Comparison of ENCODE assay signal across 10 mouse cellular contexts in the genomic region with DNA sequence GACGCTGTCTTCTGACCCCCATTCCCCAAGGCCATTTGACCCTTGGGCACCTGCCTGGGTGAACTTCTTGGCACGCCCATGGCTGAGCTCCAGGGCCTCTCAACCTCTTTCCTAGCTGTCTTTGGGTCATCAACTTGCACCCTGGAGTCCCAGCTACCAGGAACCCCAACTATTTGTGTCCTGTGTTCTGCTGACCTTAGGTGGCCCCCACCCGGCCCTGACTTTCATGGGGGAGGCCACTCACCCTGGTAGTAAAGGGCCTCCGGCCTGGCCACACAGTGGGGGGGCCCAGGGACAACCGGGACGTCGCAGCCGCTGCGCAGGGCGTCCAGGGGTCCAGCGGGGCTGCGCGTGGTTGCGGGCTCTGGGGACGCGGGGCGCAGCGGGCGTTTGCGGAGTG. TPM values are rescaled to one million over a fixed set of nuclear protein-coding genes. Genes with fewer than 3 reads are reported as not detected.
DNase-seq lines count a peak whose midpoint lies in the region; ATAC-seq and TF ChIP-seq lines count a peak whose summit lies in the region.
"Had no signal": no experiment of that assay in that cellular context is flagged by ENCODE, and none has a peak within 500 bp of the region (broad histone marks: within the 10 kb centered on the region; RNA-seq: fewer than 3 reads in every experiment).

No protein-coding gene starts in this region.

- no peaks in the 10 kb centered on the region for H3K9me3 ChIP-seq in forebrain, embryonic 13.5 days (replicated peaks)
- peaks cover 6% of the 10 kb centered on the region; the same call in 1 of the 2 replicates for H3K9me3 ChIP-seq in liver, embryonic 12.5 days (replicated peaks)

- H3K27me3 ChIP-seq in C2C12 (ENCODE audit: control insufficient read depth, insufficient read depth, insufficient read length): no peaks in the 10 kb centered on the region
- H3K27me3 ChIP-seq in forebrain, embryonic 13.5 days: peaks cover 70% of the 10 kb centered on the region
- peaks cover 44% of the 10 kb centered on the region for H3K27me3 ChIP-seq in liver, embryonic 12.5 days (replicated peaks)

- H3K79me2 ChIP-seq in C2C12 (ENCODE audit: control insufficient read depth, insufficient read depth): no peaks in the 10 kb centered on the region

- H3K27ac ChIP-seq in forebrain, embryonic 13.5 days: no peak overlapping the region
- 0 out of 2 replicates have a peak overlapping the region, but pooled peaks have one; percentile 34 for H3K27ac ChIP-seq in liver, embryonic 12.5 days

- no peak for ATAC-seq in forebrain, embryonic 13.5 days
- no peak for ATAC-seq in liver, embryonic 12.5 days

- peak overlapping the region; percentile 21 for H3K4me3 ChIP-seq in C2C12 (ENCODE audit: insufficient read depth, poor library complexity, severe bottlenecking)
- peak overlapping the region; percentile 26 for H3K4me3 ChIP-seq in forebrain, embryonic 13.5 days
- peak overlapping the region; percentile 51 for H3K4me3 ChIP-seq in liver, embryonic 12.5 days

- H3K4me2 ChIP-seq in forebrain, embryonic 13.5 days: peak overlapping the region; percentile 56
- peak overlapping the region; percentile 69 for H3K4me2 ChIP-seq in liver, embryonic 12.5 days

- peak overlapping the region; percentile 77 for H3ac ChIP-seq in C2C12 (ENCODE audit: control insufficient read depth, insufficient read length, low read depth)

- intact Hi-C loops in gastrocnemius, postnatal 36 days (cut with DNase I): no loop called here

- no peaks in the 10 kb centered on the region for H3K79me3 ChIP-seq in C2C12 (ENCODE audit: low read depth)

- H3K4me1 ChIP-seq in forebrain, embryonic 13.5 days: peaks cover 19% of the 10 kb centered on the region
- H3K4me1 ChIP-seq in liver, embryonic 12.5 days: peaks cover 46% of the 10 kb centered on the region

- no peak for TF ChIP-seq CTCF in C2C12 (IDR thresholded peaks at IDR 0.05; ENCODE audit: control insufficient read depth, insufficient read depth, insufficient read length)

- H3K9ac ChIP-seq in forebrain, embryonic 13.5 days: peak overlapping the region; percentile 48; the same call in 1 of the 2 replicates
- peak overlapping the region; percentile 56; the same call in 1 of the 2 replicates for H3K9ac ChIP-seq in liver, embryonic 12.5 days

- no peaks in the 10 kb centered on the region for H3K36me3 ChIP-seq in C2C12 (ENCODE audit: control insufficient read depth, insufficient read depth)
- H3K36me3 ChIP-seq in forebrain, embryonic 13.5 days (ENCODE audit: poor library complexity, severe bottlenecking): no peaks in the 10 kb centered on the region
- H3K36me3 ChIP-seq in liver, embryonic 12.5 days: no peaks in the 10 kb centered on the region

- DNase-seq in gastrocnemius, postnatal 10 days: peak; percentile 39
- DNase-seq in gastrocnemius, postnatal 36 days: no peak
- DNase-seq in natural killer cell, adult 2 months (ENCODE audit: low spot score in 2 of 2): no peak
- no peak for DNase-seq in frontal cortex, adult 2 months (ENCODE audit: extremely low spot score in 1 of 2, low spot score in 1 of 2)
- DNase-seq in right cerebral cortex, postnatal 36 days (ENCODE audit: low spot score in 2 of 2): no peak

- 4% methylated on average over 20 of the region's 20 CpGs for WGBS in forebrain, embryonic 13.5 days
- WGBS in liver, embryonic 12.5 days (ENCODE audit: insufficient replicate concordance): 6% methylated on average over 20 of the region's 20 CpGs

TF ChIP-seq in C2C12, 6 proteins besides CTCF, POLR2A, EP300 and RAD21:
- TF ChIP-seq USF1 (IDR thresholded peaks at IDR 0.05; ENCODE audit: low read depth): no peak
- TF ChIP-seq CEBPB (IDR thresholded peaks at IDR 0.05; ENCODE audit: low read depth): no peak
- no peak for TF ChIP-seq MYOD1 (IDR thresholded peaks at IDR 0.05; ENCODE audit: control insufficient read depth, insufficient read length, low read depth)
- TF ChIP-seq FOSL1 (IDR thresholded peaks at IDR 0.05; ENCODE audit: insufficient read depth, low read length, poor library complexity, severe bottlenecking): no peak
- no peak for TF ChIP-seq MYOG (IDR thresholded peaks at IDR 0.05; ENCODE audit: control insufficient read depth, extremely low read depth, insufficient read length)
- no peak for TF ChIP-seq MAX (IDR thresholded peaks at IDR 0.05)

RNA-seq across cellular contexts. Expression of gene Bcl3, which starts 0.4 kb away (rescaled TPM):
- 1 to 10 TPM; 1.8 to 7.0 TPM for total RNA-seq in gastrocnemius, postnatal 10 days (2021)
- 1 to 10 TPM; 1.1 to 1.5 TPM for total RNA-seq in gastrocnemius, postnatal 36 days (2021)
- 7.8 TPM for polyA plus RNA-seq in C2C12 (2012; fragmentation: generic; extraction: Trizol)
- 0.23 and 0.49 TPM in 2 replicates for polyA plus RNA-seq in forebrain, embryonic 13.5 days (2015; fragmentation: Nextera tagmentation; extraction: Ambion mirVana)
- 3.7 and 5.4 TPM in 2 replicates for polyA plus RNA-seq in liver, embryonic 12.5 days (2016; fragmentation: Nextera tagmentation; extraction: Ambion mirVana)
- 0.56 and 0.69 TPM in 2 replicates for polyA plus RNA-seq in frontal cortex, adult 2 months (2012; rRNA removed)

RNA-seq across cellular contexts. Expression of gene Cblc, which starts 25.6 kb away (rescaled TPM):
- under 1 TPM; 0.38 to 0.59 TPM for total RNA-seq in gastrocnemius, postnatal 10 days (2021)
- total RNA-seq in gastrocnemius, postnatal 36 days (2021): not detected
- not detected for polyA plus RNA-seq in C2C12 (2012; fragmentation: generic; extraction: Trizol)
- not detected in 2 replicates for polyA plus RNA-seq in forebrain, embryonic 13.5 days (2015; fragmentation: Nextera tagmentation; extraction: Ambion mirVana)
- 0.95 and 1.0 TPM in 2 replicates for polyA plus RNA-seq in liver, embryonic 12.5 days (2016; fragmentation: Nextera tagmentation; extraction: Ambion mirVana)
- not detected in 2 replicates for polyA plus RNA-seq in frontal cortex, adult 2 months (2012; rRNA removed)
- total RNA-seq: common myeloid progenitor, adult 5-6 weeks had no signal

RNA-seq across cellular contexts. Expression of gene Gm19345, which starts 29.6 kb away (rescaled TPM):
- not detected for total RNA-seq in gastrocnemius, postnatal 10 days (2021)
- total RNA-seq in gastrocnemius, postnatal 36 days (2021): not detected
- polyA plus RNA-seq in C2C12 (2012; fragmentation: generic; extraction: Trizol): not detected
- polyA plus RNA-seq in forebrain, embryonic 13.5 days (2015; fragmentation: Nextera tagmentation; extraction: Ambion mirVana): 2.3 and 3.9 TPM in 2 replicates
- polyA plus RNA-seq in liver, embryonic 12.5 days (2016; fragmentation: Nextera tagmentation; extraction: Ambion mirVana): not detected in 2 replicates
- polyA plus RNA-seq in frontal cortex, adult 2 months (2012; rRNA removed): 3.9 and 5.2 TPM in 2 replicates
- total RNA-seq: common myeloid progenitor, adult 5-6 weeks had no signal

RNA-seq across cellular contexts. Expression of gene Ceacam16, which starts 38.9 kb away (rescaled TPM):
- total RNA-seq in gastrocnemius, postnatal 10 days (2021): not detected
- total RNA-seq in gastrocnemius, postnatal 36 days (2021): not detected
- not detected for polyA plus RNA-seq in C2C12 (2012; fragmentation: generic; extraction: Trizol)
- not detected in 2 replicates for polyA plus RNA-seq in forebrain, embryonic 13.5 days (2015; fragmentation: Nextera tagmentation; extraction: Ambion mirVana)
- polyA plus RNA-seq in liver, embryonic 12.5 days (2016; fragmentation: Nextera tagmentation; extraction: Ambion mirVana): not detected in 2 replicates
- polyA plus RNA-seq in frontal cortex, adult 2 months (2012; rRNA removed): not detected in 2 replicates
- total RNA-seq: common myeloid progenitor, adult 5-6 weeks had no signal

RNA-seq across cellular contexts. Expression of gene Bcam, which starts 51.4 kb away (rescaled TPM):
- total RNA-seq in gastrocnemius, postnatal 10 days (2021): 10 to 100 TPM; 60.3 to 68.9 TPM
- total RNA-seq in gastrocnemius, postnatal 36 days (2021): 10 to 100 TPM; 22.0 to 22.6 TPM
- 1.7 TPM for polyA plus RNA-seq in C2C12 (2012; fragmentation: generic; extraction: Trizol)
- 4.4 and 5.7 TPM in 2 replicates for polyA plus RNA-seq in forebrain, embryonic 13.5 days (2015; fragmentation: Nextera tagmentation; extraction: Ambion mirVana)
- 11.1 and 11.3 TPM in 2 replicates for polyA plus RNA-seq in liver, embryonic 12.5 days (2016; fragmentation: Nextera tagmentation; extraction: Ambion mirVana)
- polyA plus RNA-seq in frontal cortex, adult 2 months (2012; rRNA removed): 22.2 and 23.0 TPM in 2 replicates
- total RNA-seq: neutrophil, adult 5-6 weeks had no signal
